Mouse (Mus musculus) embryonic fibroblast, embryonic 13.5 days (primary cell): ENCODE data around the gene Gm10961. TPM values are rescaled to one million over a fixed set of nuclear protein-coding genes. Genes with fewer than 3 reads are reported as not detected.
"Not testable (repeated sequence)": the region's sequence is repeated elsewhere in the genome, so short reads cannot be mapped to it uniquely, and the experiment has no call there.

Experiments used
- H3K27ac ChIP-seq: 2 replicates; pipeline ENCODE4 v1.5.1; 2012; ENCODE audit warnings: low read length, control low read depth, inconsistent platforms; ENCODE audit not compliant: insufficient read depth
- H3K4me1 ChIP-seq: 2 replicates; pipeline ENCODE4 v1.6.1; 2011; ENCODE audit warnings: low read length; ENCODE audit not compliant: control insufficient read depth, insufficient read depth
- H3K4me3 ChIP-seq: 2 replicates; pipeline ENCODE4 v1.5.1; 2011; ENCODE audit warnings: mild to moderate bottlenecking, control low read depth, low read length; ENCODE audit not compliant: insufficient read depth
- CTCF ChIP-seq: IDR thresholded peaks from 2 replicates; pipeline ENCODE4 v1.5.1; 2011; ENCODE audit warnings: mild to moderate bottlenecking, control low read depth, low read length, moderate library complexity, borderline replicate concordance; ENCODE audit not compliant: insufficient read depth
- POLR2A ChIP-seq: IDR thresholded peaks from 2 replicates; pipeline ENCODE4 v1.6.1; 2011; ENCODE audit warnings: low read depth, mild to moderate bottlenecking, control low read depth, low read length, moderate library complexity
- polyA plus RNA-seq: library from polyadenylated mRNA; stranded (reverse); fragments of >200 nt; gene quantifications from 2 replicates; pipeline ENCODE4 v1.2.4, GENCODE M21; 2011; ENCODE audit warnings: low read depth; ENCODE audit not compliant: missing spikeins, insufficient read length

Gm10961 gene
- polyA plus RNA-seq, 1 experiment: not detected

DNA sequence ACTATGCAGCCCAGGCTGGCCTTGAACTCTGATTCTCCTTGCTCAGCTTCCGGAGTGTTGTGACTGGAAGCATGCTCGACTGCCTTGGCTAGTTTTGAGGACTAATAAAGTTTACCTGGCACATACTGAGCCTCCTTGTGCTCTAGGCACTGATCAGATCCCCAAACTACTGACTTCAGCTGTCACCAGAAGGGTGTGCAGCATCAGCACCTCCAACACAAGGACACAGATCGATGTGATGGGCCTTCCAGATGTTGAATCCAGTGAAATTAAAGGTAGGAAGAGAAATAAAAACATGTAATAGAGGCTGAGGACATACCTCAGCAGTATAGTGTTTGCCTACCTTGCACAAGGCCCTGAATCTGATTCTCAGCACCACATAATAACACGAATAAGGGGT lies 1.7 kb upstream of the Gm10961 start:
- Histone ChIP-seq H3K4me1 (0 out of 2 replicates have a peak, but pooled peaks cover 2% of the 10 kb centered on the region), H3K4me3 (no peak overlapping the region), H3K27ac (no peak overlapping the region)
- TF ChIP-seq CTCF (no peak), POLR2A (no peak)

DNA sequence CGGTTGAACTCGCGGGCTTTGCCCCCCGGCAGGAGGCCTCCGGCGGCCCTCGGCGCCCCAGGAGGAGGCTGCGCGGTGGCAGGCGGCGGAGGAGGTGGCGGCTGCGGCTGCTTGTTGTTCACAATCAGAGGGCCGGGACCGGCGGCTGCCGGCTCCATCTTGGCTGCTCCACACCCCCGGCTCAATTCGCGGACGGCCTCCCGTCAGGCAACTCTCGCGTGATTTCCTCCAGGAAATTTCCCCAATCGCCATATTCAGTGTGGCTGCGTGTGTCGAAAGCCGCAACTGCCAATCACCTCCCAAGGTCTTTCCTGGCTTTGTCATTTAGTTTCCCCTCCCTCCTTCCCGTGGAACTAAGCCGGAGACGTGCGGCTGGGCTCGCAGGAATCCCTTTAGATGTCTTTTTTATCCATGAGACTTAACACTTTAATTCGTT lies 419 bp downstream of the Gm10961 start, which contains the start of gene Strip1:
Gene Strip1 (minus strand): TSS at position 172 of the 436 bp plus-strand sequence.
- TF ChIP-seq POLR2A (peak; percentile 93), CTCF (no peak)
- Histone ChIP-seq H3K4me1 (0 out of 2 replicates have a peak, but pooled peaks cover 2% of the 10 kb centered on the region), H3K27ac (peak within 1 kb of the TSS; percentile 74), H3K4me3 (peak within 1 kb of the TSS; percentile 91)

GRCm38 (mm10) chr3:107632786-107633185 lies 1.7 kb downstream of the Gm10961 start:
- H3K4me3 ChIP-seq: no peak overlapping the region
- no peaks in the 10 kb centered on the region for H3K4me1 ChIP-seq
- TF ChIP-seq CTCF (no peak), POLR2A (no peak)
- no peak overlapping the region for H3K27ac ChIP-seq

DNA sequence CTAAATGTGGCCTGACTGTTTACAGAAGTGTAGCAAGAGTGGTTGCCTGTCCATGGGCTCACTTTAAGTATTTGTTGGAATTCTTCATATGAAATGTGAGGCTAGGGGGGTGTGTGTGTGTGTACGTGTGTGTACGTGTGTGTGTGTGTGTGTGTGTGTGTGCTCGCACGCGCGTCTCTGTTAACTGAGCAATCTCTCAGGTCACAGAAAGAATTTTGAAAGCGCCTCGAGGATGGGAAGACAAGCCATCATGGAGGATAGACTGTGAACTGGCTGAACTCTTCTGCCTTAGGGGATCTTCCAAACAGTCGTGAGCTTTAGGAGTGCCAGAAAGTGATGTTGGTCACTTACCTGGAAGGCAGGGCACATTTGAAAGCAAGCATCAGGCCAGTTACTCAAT lies 2.8 kb downstream of the Gm10961 start:
- Histone ChIP-seq H3K4me1 (no peaks in the 10 kb centered on the region), H3K27ac (no peak overlapping the region), H3K4me3 (no peak overlapping the region)
- TF ChIP-seq POLR2A (no peak), CTCF (no peak)

- no peaks in the 10 kb centered on the region for H3K4me1 ChIP-seq
- H3K4me3 ChIP-seq: no peak overlapping the region
- no peak overlapping the region for H3K27ac ChIP-seq
- TF ChIP-seq CTCF (no peak), POLR2A (no peak)
These were observed 4.7 kb downstream of the Gm10961 start for GRCm38 (mm10) chr3:107635836-107636235.

GRCm38 (mm10) chr3:107636236-107636635 lies 5.1 kb downstream of the Gm10961 start:
- TF ChIP-seq CTCF (no peak), POLR2A (no peak)
- H3K4me1 ChIP-seq: no peaks in the 10 kb centered on the region
- no peak overlapping the region for H3K4me3 ChIP-seq
- H3K27ac ChIP-seq: no peak overlapping the region

DNA sequence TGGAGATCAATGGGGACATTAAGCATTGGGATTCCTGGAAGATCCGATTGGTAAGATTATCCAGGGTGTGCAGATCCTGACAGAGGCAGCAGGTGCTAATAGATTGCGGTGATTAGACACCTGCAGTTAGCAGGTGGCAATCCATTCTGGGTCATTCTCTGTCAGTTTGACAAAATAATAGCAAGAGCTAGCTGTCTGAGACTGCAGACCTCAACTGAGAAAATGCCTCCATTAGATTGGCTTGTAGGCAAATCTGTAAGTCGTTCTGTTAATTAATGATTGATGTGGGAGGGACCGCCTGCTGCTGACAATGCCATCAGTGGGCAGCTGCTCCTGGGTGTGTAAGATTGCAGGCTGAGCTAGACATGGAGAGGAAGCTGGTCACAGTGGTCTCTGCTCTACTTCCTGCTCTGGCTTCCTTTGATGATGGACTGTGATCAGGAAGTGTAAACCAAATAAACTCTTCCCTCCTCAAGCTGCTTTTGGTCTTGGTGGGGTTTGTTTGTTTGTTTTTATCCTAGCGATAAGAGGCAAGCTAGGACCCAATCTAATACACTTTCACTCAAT lies 6.6 kb downstream of the Gm10961 start:
- H3K4me3 ChIP-seq: no peak overlapping the region
- H3K4me1 ChIP-seq: no peaks in the 10 kb centered on the region
- no peak overlapping the region for H3K27ac ChIP-seq
- TF ChIP-seq POLR2A (no peak), CTCF (no peak)

DNA sequence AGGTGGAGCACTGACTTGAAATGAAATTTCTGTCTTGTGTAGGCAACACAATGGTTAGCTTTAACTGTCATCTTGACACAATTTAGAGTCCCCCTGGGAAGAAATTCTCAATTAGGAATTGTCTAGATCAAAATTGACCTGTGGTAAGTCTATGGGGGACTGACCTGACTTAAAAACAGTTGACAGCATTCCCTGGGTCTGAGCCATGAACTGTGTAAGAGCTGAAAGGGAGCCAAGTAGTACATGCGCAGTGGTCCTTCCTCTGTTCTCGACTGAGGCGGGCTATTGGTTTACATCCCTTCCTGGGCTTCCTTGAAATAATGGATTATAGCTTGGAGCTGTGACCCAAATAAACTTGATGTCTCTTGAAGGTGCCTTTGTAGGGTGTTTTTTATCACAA lies 15.8 kb downstream of the Gm10961 start:
- Histone ChIP-seq H3K4me3 (no peak overlapping the region), H3K27ac (no peak overlapping the region), H3K4me1 (no peaks in the 10 kb centered on the region)
- TF ChIP-seq POLR2A (no peak), CTCF (no peak)

GRCm38 (mm10) chr3:107650276-107650675 lies 19.2 kb downstream of the Gm10961 start:
- not testable (repeated sequence) for H3K4me1 ChIP-seq

GRCm38 (mm10) chr3:107652968-107653367 lies 21.8 kb downstream of the Gm10961 start:
- Histone ChIP-seq H3K4me3 (no peak overlapping the region), H3K4me1 (no peaks in the 10 kb centered on the region), H3K27ac (no peak overlapping the region)
- no peak for TF ChIP-seq POLR2A
- no peak for TF ChIP-seq CTCF

More at GRCm38 (mm10) chr3:107650276-107650675, 19.2 kb downstream of the Gm10961 start:
- H3K27ac ChIP-seq, H3K4me3 ChIP-seq: not testable (repeated sequence)

GRCm38 (mm10) chr3:107654861-107655260 lies 23.7 kb downstream of the Gm10961 start:
- H3K4me1 ChIP-seq: no peaks in the 10 kb centered on the region
- TF ChIP-seq POLR2A (no peak), CTCF (no peak)
- H3K4me3 ChIP-seq: no peak overlapping the region
- H3K27ac ChIP-seq: no peak overlapping the region
